Mouse (Mus musculus): ENCODE data around the gene Olfr791. TPM values are rescaled to one million over a fixed set of nuclear protein-coding genes. Genes with fewer than 3 reads are reported as not detected.

The Olfr791 gene
- not detected for total RNA-seq (2021)
- long read RNA-seq, experiment 1: 0 reads
- long read RNA-seq, experiment 2: 0 reads

DNA sequence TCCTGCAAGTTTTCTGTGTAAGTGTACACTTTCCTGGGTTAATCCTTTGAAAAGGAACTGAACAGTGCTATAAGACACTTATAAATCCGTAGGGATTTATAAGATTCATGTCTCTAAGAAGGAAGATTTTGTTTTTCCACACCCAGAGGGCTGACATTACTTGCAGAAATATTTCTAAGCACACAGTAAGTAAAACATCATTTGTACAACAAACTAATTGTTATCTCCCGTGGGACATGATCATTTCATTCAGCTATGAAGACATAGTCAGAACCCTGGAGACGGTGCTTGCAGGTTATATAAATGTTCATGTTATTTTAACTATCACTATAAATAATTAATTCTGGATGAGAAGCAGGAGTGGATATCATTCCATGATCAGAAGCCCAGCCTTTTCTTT lies at the start of gene Olfr791:
Gene Olfr791 (plus strand): TSS at position 301 of the 400 bp plus-strand sequence.
- DNase-seq: no peak
- intact Hi-C loops (cut with DNase I): no loop called here

DNA sequence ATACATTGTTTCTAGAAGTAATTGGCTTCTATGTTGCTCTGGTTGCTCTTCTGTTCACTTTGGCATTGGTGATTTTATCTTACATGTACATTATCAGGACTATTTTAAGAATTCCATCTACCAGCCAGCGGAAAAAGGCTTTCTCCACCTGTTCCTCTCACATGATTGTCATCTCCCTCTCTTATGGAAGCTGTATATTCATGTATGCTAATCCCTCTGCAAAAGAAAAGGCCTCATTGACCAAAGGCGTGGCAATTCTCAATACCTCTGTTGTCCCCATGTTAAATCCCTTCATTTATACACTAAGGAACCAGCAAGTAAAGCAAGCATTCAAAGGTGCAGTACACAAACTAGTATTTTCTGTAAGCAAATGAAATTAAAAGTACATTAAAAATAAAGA lies 48.3 kb upstream of the Olfr791 start:
- intact Hi-C loops (cut with DNase I): no loop called here
- DNase-seq: no peak

DNA sequence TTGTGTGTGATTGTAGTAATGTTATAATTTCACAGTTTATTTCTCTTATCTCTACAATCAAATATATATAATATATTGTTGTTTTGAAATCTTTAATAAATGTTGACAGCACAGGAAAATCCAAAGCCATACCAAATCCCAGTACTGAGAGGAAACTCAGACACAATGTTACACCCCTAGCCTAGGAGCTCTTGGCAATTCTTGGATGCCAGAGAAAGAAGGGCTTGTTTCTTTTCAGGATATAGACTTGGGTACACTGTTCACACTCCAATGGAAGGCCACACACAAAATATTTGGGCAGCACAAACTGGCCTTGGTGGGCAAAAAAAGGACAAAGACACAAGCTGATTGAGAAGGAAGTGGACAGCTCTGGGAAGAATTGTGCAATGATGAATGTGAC lies 47.9 kb upstream of the Olfr791 start:
- no peak for DNase-seq
- intact Hi-C loops (cut with DNase I): no loop called here

DNA sequence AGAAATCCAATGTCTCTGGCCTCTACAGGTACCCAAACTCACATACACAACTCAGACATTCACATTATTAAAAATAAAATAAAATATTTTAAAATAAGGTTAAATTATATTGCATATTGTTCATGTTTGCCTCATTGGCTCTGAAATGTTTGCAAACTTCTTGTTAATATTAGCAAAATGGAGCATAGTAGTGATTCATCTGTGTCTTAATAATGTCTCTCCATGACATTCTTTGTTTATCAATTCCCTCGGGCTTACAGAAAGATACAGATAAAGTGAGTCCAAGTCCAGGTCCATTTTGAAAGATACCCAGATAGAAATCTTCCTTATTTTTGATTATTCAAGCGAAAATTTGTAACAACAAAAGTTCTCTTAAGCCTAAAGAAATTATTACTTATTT lies 37.1 kb upstream of the Olfr791 start, which contains the start of gene Olfr789:
Gene Olfr789 (plus strand): TSS at position 301 of the 400 bp plus-strand sequence.
- DNase-seq: no peak
- intact Hi-C loops (cut with DNase I): no loop called here

DNA sequence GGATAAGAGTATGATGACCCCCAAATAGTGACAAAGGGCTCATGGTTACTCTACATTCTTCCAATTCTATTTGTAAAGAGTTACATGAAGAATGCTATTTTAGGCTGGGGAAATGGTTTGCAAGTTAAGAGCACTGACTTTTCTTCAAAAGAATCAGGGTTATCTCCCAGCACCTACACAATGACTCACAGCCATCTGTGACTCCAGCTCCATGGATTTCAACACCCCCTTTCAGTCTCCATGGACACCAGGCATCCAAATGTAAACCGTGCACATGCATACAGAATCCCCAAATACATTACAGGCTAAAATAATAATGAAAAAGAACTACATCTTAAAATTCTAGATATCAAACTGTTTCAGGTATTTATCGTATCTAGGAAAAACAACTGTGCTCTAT lies 31.5 kb upstream of the Olfr791 start:
- intact Hi-C loops (cut with DNase I): no loop called here

DNA sequence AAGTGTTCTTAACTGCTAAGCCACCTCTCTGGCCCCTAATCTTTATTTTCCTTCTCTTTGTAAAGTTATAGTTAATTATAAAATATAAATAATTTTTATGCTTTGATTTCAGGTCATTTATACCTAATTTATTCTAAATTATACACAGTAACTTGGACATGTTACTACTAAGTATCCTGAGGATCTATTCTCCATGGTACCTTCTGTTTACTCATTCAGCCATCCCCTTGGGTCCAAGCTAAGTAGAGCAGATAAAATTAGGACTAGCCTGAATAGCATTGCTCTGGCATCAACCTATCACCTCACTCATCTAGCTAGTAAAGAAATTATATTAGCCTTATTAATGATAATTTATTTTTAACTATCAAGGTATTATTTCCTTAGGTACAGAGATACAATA lies 23.4 kb upstream of the Olfr791 start, which contains the start of gene Olfr790:
Gene Olfr790 (plus strand): TSS at position 301 of the 400 bp plus-strand sequence.
- intact Hi-C loops (cut with DNase I): no loop called here
- no peak for DNase-seq

More for the DNA sequence above, 31.5 kb upstream of the Olfr791 start:
- no peak for DNase-seq

DNA sequence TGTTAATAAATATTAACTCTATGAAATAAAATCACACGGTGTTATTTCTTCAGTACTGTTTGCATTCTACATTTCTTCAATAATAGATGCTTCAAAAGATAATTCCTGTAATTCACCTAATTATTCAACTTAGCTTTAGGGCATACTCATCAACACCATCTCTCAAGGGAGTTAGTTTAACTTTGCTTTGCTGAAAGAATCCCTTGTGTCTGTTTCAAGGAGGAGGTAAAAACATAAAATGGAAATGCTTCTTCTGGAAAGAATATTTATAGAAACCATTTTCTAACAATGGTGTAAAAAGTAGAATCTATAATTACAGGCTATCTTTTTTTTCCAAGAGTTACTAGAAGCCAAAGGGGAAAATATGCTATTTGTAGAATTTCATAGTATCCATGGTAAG lies 17.3 kb downstream of the Olfr791 start, which contains the start of gene Olfr792:
Gene Olfr792 (plus strand): TSS at position 301 of the 400 bp plus-strand sequence.
- intact Hi-C loops (cut with DNase I): no loop called here

DNA sequence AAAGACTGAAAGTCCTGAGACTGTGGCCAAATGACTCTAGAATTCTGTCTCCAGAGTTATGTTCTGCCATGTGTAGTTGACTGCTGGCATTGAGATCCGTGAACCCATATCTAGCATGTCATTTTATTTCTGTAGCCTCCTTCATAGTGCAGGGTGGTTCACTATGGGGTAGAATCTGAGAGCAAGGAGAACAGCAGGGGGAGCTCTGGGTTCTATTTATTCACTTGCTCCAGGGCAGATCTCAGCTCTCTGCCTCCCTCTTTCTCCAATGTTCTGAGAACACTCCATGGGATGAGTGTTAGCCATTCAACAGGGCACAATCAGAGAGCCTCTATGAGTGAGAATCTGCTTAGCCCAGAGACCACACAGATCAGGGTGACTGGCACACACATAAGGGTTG lies 27.8 kb downstream of the Olfr791 start:
- no peak for DNase-seq
- intact Hi-C loops (cut with DNase I): no loop called here

More for the DNA sequence above, 17.3 kb downstream of the Olfr791 start, which contains the start of gene Olfr792:
- DNase-seq: no peak

DNA sequence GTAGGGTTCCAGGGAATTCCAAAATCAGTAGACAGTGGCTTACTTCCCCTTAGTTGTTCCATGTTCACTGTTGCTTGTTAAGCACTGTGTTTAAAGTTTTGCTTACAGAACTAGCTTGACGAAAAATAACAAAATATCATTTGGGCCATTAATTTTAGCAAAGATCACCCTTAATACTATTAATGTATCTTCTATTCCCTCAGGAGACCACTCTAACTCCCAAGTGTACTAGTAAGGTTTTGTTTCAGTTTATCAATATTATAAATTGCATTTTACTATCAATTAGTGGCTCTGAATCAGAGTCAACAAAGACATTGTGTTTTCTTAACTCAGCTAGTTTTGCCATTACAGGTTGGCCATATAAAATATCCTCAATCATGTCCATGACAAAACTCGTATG lies 45.8 kb downstream of the Olfr791 start, which contains the start of gene Olfr794:
Gene Olfr794 (plus strand): TSS at position 301 of the 400 bp plus-strand sequence.
- DNase-seq: no peak
- intact Hi-C loops (cut with DNase I): no loop called here

DNA sequence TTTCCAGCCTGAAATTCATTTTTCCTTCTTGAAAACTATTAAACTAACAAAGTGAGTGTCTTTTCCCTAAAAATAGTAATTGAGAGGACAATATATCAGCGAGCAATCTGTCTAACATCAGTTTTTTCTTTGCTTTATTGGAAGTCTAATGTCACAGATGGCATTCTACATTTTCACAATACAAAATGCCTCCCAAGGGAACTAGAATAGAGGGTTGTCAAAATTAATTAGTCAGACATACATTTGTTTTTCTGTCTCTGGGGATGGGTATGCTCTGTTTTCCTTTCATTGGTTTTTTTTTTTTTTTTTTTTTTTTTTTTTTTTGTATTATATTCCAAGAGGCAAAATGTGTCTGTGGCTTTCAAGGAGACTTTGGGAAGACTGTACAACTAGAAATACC lies 55.5 kb downstream of the Olfr791 start:
- DNase-seq: no peak
- intact Hi-C loops (cut with DNase I): no loop called here

Other genes starting within 250 kb of the Olfr791 start
- not detected for gene Olfr780, start 203.7 kb upstream of the Olfr791 start, total RNA-seq (2021)
- not detected for gene Olfr781, start 192.9 kb upstream of the Olfr791 start, total RNA-seq (2021)
- gene Olfr782, start 172.9 kb upstream of the Olfr791 start, total RNA-seq (2021): not detected
- under 1 TPM in 1 of 2 experiments, not detected in 1; 0.10 TPM for gene Olfr784, start 137.7 kb upstream of the Olfr791 start, total RNA-seq (2021)
- gene Olfr785, start 116.4 kb upstream of the Olfr791 start, total RNA-seq (2021): not detected
- not detected for gene Olfr786, start 94.5 kb upstream of the Olfr791 start, total RNA-seq (2021)
- gene Olfr787, start 59.9 kb upstream of the Olfr791 start, total RNA-seq (2021): not detected
- not detected for gene Olfr788, start 50.8 kb upstream of the Olfr791 start, total RNA-seq (2021)
- gene Olfr789, start 37.0 kb upstream of the Olfr791 start, total RNA-seq (2021): not detected
- gene Olfr790, start 23.3 kb upstream of the Olfr791 start, total RNA-seq (2021): not detected
- gene Olfr792, start 17.4 kb downstream of the Olfr791 start, total RNA-seq (2021): not detected
- gene Olfr794, start 45.9 kb downstream of the Olfr791 start, total RNA-seq (2021): not detected
- gene Olfr796, start 90.8 kb downstream of the Olfr791 start, total RNA-seq (2021): not detected
- gene Olfr798, start 106.1 kb downstream of the Olfr791 start, total RNA-seq (2021): not detected
- gene Olfr799, start 115.7 kb downstream of the Olfr791 start, total RNA-seq (2021): not detected
- not detected for gene Olfr800, start 135.9 kb downstream of the Olfr791 start, total RNA-seq (2021)
- not detected for gene Olfr801, start 152.1 kb downstream of the Olfr791 start, total RNA-seq (2021)
- not detected for gene Olfr802, start 166.4 kb downstream of the Olfr791 start, total RNA-seq (2021)
- gene Olfr803, start 172.5 kb downstream of the Olfr791 start, total RNA-seq (2021): not detected
- not detected for gene Olfr804, start 181.4 kb downstream of the Olfr791 start, total RNA-seq (2021)
- gene Olfr805, start 207.6 kb downstream of the Olfr791 start, total RNA-seq (2021): not detected
- not detected for gene Olfr806, start 220.1 kb downstream of the Olfr791 start, total RNA-seq (2021)
- gene Olfr807, start 236.0 kb downstream of the Olfr791 start, total RNA-seq (2021): not detected
- not detected for gene Olfr808, start 243.7 kb downstream of the Olfr791 start, total RNA-seq (2021)

All from gastrocnemius, postnatal 36 days (tissue).